Mouse (Mus musculus) erythroid progenitor cell, adult 5-6 weeks (primary cell): ENCODE results near the gene Snca. TPM values are rescaled to one million over a fixed set of nuclear protein-coding genes. Genes with fewer than 3 reads are reported as not detected.

Source experiments
- ATAC-seq: replicated peaks from 2 replicates; pipeline ENCODE4 v1.8.0; 2016; ENCODE audit warnings: moderate number of reproducible peaks, mild to moderate bottlenecking, moderate TSS enrichment, inconsistent platforms; ENCODE audit not compliant: poor library complexity, low FRiP score, severe bottlenecking
- total RNA-seq, 2 experiments: library from RNA; stranded (forward) in 1 of 2; stranded (reverse) in 1 of 2; fragments of 150-400 nt in 1 of 2; fragments of 186-747, 209-891 nt in 1 of 2; gene quantifications; 2 replicates each; pipeline versions ENCODE4 v1.2.3 to v1.2.4; 2015 to 2017; ENCODE audit warnings: low replicate concordance in 2 of 2

Snca gene
- total RNA-seq (2015; ENCODE audit: low replicate concordance) (812 and 813 TPM in 2 replicates), total RNA-seq (2017; ENCODE audit: low replicate concordance) (867 and 965 TPM in 2 replicates)

DNA sequence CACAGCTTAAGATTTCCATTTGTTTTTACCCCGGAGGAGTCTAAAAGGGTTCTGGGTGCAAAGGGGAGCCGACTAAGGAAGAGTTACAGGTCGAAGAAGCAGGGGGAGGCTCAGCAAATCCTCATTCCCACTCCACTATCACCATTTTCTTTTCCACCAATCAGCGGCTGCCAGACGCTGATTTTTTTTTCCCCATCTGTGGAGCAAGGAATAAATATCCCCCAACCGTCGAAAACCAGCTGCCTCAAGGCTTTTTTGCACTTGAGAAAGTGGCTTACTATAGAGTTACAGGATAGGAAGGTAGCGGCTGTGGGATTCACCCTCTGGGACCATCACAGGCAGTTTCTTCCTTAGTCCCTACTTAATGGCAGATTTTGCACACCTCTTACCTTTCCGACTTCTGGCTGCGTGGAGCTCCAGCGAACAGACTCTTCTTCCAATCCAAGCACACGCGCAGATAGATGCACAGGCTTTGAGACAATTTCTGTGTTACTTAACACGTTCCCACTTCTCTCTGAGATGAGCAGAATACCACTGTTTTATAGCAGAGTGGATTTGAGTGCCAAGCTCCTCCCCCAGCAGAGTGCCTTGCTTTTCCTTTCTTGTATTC is at the start of gene Snca:
TSS of gene Snca (minus strand) at position 574 of the 610 bp plus-strand sequence.
- peak; percentile 5; the same call in 1 of the 2 replicates for ATAC-seq

DNA sequence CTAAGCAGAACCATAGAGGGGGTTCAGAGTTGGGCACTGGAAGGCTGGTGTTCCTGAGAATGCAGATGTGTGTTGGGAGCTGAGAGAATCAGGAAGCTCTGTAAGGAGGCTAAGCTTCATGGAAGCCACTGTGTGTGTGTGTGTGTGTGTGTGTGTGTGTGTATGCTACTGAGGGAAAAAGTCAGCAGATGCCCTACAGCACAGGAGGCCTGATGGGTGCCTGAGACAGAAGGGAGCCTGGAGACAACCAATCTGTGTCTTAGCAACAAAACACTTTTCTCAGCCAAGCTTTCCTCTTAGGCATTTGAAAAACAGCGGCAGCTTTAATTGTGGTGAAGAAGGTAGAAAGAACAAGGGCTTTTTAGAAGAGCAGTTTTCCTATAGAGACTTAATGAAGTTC is 40.5 kb upstream of the Snca start:
- ATAC-seq, result no peak

DNA sequence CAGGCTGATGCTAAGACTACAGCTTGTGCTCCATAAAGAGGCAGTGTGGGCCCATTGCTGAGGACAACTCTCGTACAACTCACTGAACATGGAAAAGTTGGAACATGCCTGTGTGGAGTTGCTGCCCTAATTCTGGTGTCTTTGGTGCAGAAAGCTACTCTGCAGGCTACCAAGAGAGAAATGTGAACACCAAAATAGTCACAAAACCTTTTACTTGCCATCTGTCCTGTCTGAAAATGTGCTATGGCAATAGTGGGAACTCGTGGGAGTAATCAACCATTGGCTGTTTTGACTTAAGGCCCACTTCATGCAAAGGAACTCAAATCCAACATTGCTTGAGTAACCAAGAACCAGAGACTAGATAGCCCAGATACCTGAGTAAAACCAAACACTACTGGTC is 26.9 kb upstream of the Snca start:
- no peak for ATAC-seq

DNA sequence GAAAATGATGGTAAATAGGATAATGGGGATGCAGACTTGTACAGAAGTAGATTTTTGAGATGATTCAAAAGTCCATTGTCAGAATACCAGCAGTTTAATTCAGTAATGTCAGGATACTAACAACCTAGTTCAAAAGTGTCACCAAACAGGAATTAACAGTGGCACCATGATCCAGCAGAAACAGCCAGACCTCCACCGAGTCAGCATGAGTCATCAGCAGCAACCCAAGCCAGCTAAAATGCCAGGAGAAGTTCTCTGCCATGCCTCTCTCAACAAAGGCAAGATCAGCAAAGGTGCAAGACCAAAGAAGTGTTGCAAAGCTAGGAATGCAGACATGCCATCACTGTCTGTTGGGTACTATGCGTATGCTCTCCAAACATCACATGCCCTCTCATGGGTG is 22.0 kb upstream of the Snca start:
- 0 out of 2 replicates have a peak, but pooled peaks have one; percentile 46 for ATAC-seq

DNA sequence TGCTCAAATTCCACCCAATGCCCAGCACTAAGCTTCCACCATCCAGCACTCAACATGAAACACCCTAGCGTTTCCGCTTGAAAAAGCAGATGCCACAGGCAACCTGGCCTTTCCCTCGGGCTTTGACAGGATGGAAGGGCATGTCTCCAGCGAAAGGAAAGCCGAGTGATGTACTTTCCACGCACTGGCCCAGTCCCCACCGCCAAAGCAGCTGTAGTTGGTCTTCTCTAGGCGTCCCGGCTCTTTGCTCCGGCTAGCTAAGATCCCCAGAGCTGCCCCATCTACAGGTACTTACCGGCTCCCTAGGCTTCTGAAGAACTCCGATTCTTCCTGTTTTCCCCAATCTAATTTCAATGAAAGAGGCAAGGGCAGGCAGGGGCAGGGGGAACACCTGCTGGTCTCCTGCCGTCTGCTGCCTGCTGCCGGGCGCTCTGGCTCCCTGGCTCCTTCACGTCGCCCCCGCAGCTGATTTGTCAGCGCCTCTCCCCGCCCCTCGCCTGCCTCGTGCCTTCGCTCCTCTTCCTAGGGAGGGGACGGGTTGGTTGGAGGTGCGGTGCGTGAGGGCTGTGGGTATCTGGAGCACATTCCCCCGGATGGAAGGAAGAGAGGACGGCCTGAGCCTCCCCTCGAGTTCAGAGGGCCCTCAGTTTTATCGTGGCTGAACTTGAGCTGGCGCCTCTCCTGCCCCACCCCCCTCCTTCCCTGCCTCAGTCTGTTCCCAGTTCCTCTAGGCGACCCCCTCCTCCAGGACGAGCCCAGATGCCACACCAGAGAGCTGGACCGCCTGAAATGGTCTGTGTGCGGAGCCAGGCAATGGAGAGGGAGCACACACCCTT is 1.0 kb downstream of the Snca start:
- ATAC-seq, result peak; percentile 86

DNA sequence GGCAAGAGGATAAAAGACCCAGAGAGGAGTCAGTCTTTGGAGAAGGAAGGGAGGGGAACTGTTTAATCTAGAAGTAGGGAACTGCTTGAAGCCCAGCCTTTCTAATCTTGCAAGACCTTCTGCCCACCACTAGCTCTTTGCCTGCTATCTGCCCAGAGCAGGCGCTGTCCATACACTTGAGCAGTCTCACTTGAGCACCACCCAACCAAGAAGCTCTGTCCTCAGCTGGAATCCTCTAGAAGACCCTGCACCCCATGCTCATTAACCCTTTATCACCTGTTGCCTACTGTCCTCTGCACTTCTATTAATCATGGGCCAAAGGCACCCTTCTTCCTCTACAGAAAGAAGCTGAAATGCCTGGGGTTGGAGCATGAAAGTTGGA is 1.6 kb downstream of the Snca start:
- peak; percentile 81 for ATAC-seq

DNA sequence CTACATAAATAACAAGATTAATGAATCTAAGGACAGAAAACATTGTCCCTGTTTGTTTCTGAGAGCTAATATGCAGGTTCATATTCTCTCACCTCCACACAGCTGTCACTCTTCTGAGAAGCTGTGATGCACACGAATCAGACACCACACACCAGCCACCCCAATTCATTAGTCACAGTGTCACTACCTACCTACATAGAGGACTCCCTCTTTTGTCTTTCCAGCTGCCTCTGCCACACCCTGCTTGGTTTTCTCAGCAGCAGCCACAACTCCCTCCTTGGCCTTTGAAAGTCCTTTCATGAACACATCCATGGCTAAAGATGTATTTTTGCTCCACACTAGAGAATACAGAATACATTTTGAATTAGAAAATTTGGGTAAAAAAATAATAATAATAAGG is 2.4 kb downstream of the Snca start:
- peak; percentile 43 for ATAC-seq

DNA sequence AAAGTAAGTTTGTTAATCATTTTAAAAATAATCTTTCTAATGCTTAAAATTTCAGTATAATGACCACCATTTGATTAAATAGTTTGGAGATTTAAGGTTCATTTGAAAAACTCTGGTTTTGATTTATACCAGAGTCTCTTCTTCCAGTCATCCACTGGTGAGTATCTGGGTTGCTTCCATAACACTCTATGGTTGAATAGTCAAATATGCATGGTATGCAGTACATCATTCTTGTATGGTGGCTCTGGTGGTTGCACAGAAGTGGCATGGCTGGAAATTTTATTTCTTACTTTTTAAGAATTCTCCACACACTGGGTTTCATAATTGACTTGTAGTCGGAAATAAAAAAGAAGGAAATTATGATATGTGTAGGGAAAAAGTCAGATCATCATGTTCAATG is 10.4 kb downstream of the Snca start:
- no peak for ATAC-seq

DNA sequence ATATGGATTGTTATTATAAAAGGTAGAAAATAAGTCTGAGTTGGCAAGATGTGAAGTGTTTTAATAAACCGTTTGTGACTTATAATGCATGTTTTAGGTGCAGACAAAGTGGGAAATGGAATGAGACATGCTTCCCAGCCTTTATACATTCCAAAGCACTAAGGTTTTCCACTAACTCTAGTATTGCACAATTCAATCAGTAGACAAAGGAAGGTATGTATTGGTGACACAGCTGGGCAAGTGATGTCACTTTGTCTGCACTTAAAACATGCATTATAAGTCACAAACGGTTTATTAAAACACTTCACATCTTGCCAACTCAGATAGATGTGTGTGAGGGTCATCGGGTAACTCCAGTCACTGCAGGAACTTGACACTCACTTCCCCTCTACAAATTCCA is 16.1 kb downstream of the Snca start:
- ATAC-seq, result no peak

DNA sequence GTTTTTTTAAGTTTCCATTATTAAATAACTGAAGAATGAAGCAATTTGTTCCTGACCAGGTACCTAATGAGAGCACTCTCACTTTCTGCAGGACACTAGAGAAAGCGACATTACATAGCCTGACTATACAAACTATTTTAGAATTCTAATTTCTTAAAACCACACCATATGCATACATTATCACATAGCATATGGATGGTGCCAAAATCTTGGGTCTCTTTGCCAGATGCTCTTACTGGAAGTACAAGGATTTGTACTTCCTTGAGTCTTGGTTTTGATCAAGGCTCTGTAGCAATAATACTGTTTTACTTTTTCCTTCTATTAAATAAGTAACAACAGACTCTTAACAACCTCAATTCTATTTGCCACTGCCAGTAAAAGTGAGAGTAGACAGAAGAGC is 31.4 kb downstream of the Snca start:
- ATAC-seq, result no peak

DNA sequence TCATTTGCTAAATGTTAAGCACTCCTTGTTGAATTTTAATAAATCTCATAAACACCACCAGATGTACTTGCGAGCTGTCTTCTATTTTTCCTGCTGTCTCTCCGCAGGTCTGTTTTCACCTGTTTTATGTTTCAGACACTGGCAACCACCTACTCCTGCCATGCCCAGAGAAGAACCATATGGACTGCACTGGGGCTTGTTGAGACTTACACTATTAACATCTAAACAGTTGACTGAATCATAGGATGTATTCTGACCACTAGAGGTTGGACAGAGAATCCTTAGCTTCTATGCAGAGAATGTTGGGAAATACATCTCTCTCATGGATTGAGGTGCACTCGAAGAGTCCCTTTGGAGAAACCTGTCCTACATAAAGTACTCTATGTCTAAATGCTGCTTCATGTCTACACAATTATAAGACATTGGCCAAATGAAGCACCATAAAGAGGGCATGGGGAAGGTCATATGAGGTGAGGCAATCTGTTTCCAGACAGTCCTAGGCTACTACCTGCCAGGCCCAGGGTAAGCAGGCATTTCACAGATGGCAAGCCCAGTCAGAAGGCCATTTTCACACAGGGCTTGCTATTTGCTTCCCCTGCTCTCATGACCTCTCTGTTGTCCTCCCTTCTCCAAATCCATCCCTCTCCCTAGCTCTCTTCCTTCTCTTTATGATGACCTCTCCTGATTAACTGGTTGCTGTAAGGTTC is 35.8 kb downstream of the Snca start:
- ATAC-seq, result no peak

DNA sequence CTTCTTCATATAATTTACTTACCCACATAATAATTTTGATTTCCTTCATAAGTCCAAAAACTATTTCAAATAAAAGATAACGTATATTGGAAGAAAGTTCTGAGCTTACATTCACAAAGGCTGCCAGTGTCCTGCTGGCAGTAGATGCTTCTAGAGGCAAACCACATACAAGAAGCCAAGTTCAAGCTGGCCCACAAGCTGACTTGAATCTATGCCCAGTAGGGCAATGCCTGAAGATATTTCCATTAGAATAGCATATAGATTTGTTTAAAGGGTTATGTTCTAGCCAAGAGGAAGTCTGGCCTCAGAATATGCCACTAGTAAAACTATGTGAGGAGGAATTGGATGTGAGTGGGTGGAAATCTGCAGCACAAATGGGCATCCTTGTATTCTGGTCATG is 42.7 kb downstream of the Snca start:
- no peak for ATAC-seq

DNA sequence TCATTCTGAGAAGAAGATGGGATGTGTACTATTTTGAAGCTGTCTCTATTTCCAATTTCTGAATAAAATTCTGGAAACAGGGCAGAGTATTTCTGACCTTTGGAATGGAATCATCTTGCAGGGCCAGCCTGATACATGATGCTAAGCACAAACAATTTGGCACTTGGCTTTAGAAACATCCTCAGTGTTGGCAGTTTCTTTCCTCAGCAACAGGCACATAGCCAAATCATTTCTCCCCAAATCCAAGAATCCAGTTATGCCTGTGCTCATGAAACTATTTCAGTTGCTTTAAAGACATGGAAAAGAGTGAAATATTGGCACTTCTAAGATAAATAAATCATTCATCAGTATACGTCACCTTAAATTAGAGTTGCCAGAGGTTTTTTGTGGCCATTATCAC is 57.8 kb downstream of the Snca start:
- ATAC-seq, result no peak

DNA sequence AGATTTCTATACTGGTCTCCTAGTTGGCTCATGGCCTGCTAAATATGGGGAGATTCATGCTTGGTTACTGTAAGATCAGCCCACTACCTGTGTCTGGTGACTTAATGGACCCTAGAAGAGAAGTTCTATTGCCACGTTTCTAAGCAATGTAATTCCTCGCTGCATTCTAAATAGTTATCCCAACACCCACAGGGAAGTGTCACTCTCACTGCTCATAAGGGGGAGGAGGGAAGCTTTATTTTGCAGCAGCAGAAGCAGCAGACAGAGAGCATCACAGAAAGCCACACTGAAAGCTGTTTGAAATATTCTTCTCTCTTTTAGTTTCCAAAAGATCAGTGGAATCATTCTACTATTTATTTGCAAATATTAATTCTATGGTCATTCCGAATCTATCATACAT is 64.0 kb downstream of the Snca start:
- no peak for ATAC-seq

DNA sequence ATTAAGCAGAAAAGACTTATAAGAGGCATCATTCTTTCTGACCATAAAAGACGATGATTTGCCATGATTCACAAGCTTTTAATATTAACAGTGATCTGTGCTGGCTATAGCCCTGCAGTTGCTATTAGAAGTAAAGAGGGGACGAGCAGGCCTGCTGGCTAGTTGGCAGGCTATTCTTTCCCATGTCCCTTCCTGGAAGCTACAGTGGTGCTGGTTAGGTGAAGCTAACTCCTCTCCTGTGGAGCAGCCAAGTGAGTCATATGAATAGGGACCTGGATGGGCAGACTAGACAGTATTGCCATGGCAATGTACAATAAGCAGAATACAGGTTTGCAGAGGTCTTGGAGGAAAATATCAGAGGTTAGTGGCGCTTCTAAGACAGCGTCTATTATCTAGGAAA is 66.8 kb downstream of the Snca start:
- ATAC-seq, result no peak

DNA sequence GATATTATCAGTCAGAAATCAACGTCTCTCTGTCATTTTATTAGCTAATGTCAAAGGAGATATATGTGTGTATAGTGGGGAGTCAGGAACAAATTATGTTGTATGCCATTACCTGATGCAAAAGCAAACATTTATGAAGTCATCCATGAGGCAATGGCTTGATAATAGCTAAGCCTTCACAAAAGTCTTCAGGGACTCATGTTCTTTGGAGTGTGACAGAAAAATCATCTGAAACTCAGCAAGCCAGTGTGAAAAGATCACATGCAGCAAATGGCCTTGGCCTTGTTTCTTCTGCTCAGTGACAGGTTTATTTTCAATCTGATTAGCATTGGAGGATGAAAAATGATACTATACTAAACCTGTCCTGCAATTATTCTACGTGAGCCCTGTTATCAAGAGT is 67.9 kb downstream of the Snca start:
- ATAC-seq, result no peak

DNA sequence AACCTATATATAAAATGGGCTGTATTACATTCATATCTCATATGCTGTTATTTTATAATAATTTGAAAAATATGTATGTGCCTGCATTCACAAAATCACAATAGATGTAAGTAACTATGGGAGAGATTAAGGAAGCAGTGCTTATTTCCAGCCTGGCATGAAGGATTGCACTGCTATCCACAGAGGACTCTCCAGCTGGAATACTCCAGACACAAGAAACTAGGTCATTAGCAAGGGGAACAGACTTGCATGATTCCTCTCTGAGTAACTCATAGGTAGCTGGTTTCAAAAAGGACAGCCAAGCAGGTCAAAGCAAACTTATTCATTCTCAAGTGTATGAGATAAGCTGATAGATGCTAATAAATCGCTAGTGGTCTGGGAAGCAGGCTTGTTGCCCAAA is 74.7 kb downstream of the Snca start:
- ATAC-seq, result no peak

DNA sequence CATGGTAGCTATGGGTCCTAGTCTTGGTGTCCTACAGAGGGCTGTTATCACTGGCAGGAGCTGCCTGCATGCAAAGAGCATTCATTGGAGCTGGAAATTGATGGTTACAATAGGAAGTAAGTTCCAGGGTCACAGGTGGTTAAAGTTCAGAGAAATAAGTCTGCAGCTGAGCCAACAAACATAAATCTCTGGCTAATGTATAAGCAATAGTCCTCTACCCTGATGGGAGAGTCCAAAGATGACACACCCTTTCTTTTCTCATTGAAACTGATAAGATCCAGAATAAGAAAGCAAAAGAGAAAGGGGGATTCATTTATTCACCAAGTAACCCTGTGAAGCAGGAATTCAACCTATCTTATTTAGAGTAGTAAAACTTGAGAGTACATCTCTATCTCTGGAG is 83.7 kb downstream of the Snca start:
- ATAC-seq, result no peak

DNA sequence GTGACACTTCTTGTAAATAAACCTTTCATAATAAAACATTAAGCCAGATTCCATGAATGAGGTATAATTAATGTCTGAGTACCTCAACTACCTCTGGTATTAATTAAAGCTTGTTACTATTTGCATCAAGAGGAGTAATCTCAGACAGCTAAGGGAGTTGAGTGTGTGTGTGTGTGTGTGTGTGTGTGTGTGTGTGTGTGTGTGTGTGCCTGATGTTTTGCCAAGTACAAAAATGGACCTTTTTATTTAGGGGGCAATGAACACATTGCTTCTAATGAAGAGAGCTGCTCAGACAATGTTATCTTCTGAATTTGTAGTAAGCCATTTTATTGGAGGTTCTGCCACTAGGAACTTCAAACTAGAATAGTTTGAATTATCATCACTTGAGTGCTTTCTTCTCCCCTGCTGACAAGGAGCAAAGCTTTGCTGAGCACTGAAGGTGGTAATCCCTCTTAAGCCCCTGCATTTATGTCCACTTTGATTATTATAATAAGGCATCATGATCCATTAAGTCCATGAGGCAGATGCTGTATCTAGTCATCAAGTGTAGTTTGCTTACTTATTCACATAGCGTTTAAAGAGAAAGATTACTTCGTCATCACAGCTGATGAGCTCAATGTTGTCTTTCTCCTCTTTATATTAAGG is 88.1 kb downstream of the Snca start:
- ATAC-seq, result no peak

DNA sequence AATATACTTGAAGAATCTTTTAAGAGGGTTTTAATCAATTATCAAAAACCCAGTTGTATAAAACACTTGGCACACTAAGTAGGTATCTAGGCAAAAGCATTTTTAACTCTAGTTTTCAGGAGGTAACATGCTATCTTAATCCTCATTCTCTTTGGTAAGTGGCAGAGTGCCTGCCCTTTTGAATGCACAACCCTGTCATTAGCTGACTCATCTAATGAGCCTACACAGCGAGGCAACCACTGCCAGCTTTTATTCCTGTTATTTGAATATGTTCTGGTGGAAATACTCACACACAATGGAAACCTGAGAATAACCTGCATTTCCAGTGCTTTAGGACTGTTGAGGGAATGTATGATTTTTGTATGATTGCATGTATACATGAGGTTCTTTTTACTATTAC is 89.9 kb downstream of the Snca start:
- no peak for ATAC-seq
